8 mouse cellular contexts compared by ENCODE assay signal in the genomic region with DNA sequence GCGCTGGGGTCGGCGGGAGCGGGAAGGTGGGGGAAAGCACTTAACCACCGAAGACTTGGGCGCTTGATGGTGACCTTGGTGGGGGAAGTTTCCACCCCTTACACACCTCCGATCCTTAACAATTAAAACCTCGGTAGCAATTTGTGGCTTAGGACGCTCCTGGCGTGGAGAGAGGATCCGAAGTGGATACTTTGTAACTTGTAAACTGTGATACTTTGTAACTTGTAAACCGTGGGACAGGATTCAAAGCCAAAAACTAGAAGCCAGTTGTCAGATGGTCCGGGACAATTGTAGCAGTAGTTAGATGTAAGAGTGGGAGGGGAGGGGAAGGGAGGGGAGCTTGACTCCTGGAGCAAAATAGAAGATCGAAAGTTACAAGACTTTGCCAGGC. TPM values are rescaled to one million over a fixed set of nuclear protein-coding genes. Genes with fewer than 3 reads are reported as not detected.
DNase-seq lines count a peak whose midpoint lies in the region; ATAC-seq and TF ChIP-seq lines count a peak whose summit lies in the region.

No protein-coding gene starts in this region.

- peak overlapping the region; percentile 96 for H3K4me3 ChIP-seq in heart, embryonic 11.5 days (ENCODE audit: low read depth, low read length)
- H3K4me3 ChIP-seq in CH12.LX (replicated peaks in 1 of 3; ENCODE audit: low read depth in 2 of 3, low read length in 2 of 3, poor library complexity in 1 of 3): peak overlapping the region; percentile 87 to 97 (median 92)
- peak overlapping the region; percentile 89 for H3K4me3 ChIP-seq in forebrain, embryonic 12.5 days (replicated peaks)
- H3K4me3 ChIP-seq in liver, embryonic 13.5 days (replicated peaks): peak overlapping the region; percentile 90

- ATAC-seq in heart, embryonic 11.5 days (replicated peaks; ENCODE audit: insufficient number of reproducible peaks, low FRiP score, low TSS enrichment): no peak
- no peak for ATAC-seq in forebrain, embryonic 12.5 days (ENCODE audit: low FRiP score)
- ATAC-seq in liver, embryonic 13.5 days (ENCODE audit: low read depth): no peak

- no peak for TF ChIP-seq CTCF in CH12.LX (conservative IDR thresholded peaks at IDR 0.05 in 1 of 2, IDR thresholded peaks at IDR 0.05 in 1 of 2; ENCODE audit: low read depth in 2 of 2, low read length in 2 of 2)

- no peak for DNase-seq in heart, adult 18-20 months
- DNase-seq in CH12.LX (ENCODE audit: extremely low read depth): no peak
- DNase-seq in liver, embryonic 13.5 days: no peak
- no peak for DNase-seq in right cerebral cortex, postnatal 25 days
- DNase-seq in adrenal gland, adult 8-10 months: no peak
- no peak for DNase-seq in cerebellum, adult 11 months

- peak overlapping the region; percentile 97 for H3K27ac ChIP-seq in heart, embryonic 11.5 days (ENCODE audit: low read depth, low read length)
- H3K27ac ChIP-seq in CH12.LX (ENCODE audit: insufficient read depth, low read depth): no peak overlapping the region
- H3K27ac ChIP-seq in forebrain, embryonic 12.5 days: peak overlapping the region; percentile 97
- H3K27ac ChIP-seq in liver, embryonic 13.5 days: peak overlapping the region; percentile 99

- no peaks in the 10 kb centered on the region for H3K9me3 ChIP-seq in heart, embryonic 11.5 days (replicated peaks; ENCODE audit: control insufficient read depth, low read length)
- H3K9me3 ChIP-seq in CH12.LX (replicated peaks; ENCODE audit: low read length): peaks cover 7% of the 10 kb centered on the region
- H3K9me3 ChIP-seq in forebrain, embryonic 12.5 days: no peaks in the 10 kb centered on the region
- H3K9me3 ChIP-seq in liver, embryonic 13.5 days (replicated peaks): no peaks in the 10 kb centered on the region

- no peak for TF ChIP-seq RAD21 in CH12.LX (IDR thresholded peaks at IDR 0.05; ENCODE audit: low read depth, low read length)

- in situ Hi-C loops in CH12.LX (cut with MboI; ENCODE audit: low pct_ligation_motif_present, low pct_unique_long_range_greater_than_20kb, low sequenced_read_pairs): no loop called here

- H3K27me3 ChIP-seq in heart, embryonic 11.5 days (ENCODE audit: control insufficient read depth, insufficient read depth, low read length): no peaks in the 10 kb centered on the region
- no peaks in the 10 kb centered on the region for H3K27me3 ChIP-seq in CH12.LX (replicated peaks)
- H3K27me3 ChIP-seq in forebrain, embryonic 12.5 days: no peaks in the 10 kb centered on the region
- no peaks in the 10 kb centered on the region for H3K27me3 ChIP-seq in liver, embryonic 13.5 days

- H3K9ac ChIP-seq in heart, embryonic 11.5 days (ENCODE audit: low read depth, low read length): peak overlapping the region; percentile 79
- H3K9ac ChIP-seq in CH12.LX (ENCODE audit: insufficient read depth, low read depth): peak overlapping the region; percentile 89
- H3K9ac ChIP-seq in forebrain, embryonic 12.5 days: peak overlapping the region; percentile 85
- H3K9ac ChIP-seq in liver, embryonic 13.5 days: peak overlapping the region; percentile 91

- H3K4me1 ChIP-seq in heart, embryonic 11.5 days (ENCODE audit: control insufficient read depth, insufficient read depth, low read length): peaks cover 7% of the 10 kb centered on the region
- H3K4me1 ChIP-seq in CH12.LX (ENCODE audit: control insufficient read depth in 1 of 2, insufficient read depth in 2 of 2): peaks cover 0 to 20% of the 10 kb centered on the region in 2 experiments; a peak in 2 of 4 replicates
- H3K4me1 ChIP-seq in forebrain, embryonic 12.5 days: peaks cover 22% of the 10 kb centered on the region
- peaks cover 60% of the 10 kb centered on the region for H3K4me1 ChIP-seq in liver, embryonic 13.5 days (replicated peaks)

- 6% methylated on average over 14 of the region's 14 CpGs for WGBS in heart, embryonic 11.5 days (ENCODE audit: insufficient replicate concordance)
- WGBS in forebrain, embryonic 12.5 days: 9% methylated on average over 14 of the region's 14 CpGs
- WGBS in liver, embryonic 13.5 days (ENCODE audit: insufficient replicate concordance): 2% methylated on average over 14 of the region's 14 CpGs

- H3K4me2 ChIP-seq in heart, embryonic 11.5 days: peak overlapping the region; percentile 92
- peak overlapping the region; percentile 76 for H3K4me2 ChIP-seq in CH12.LX (ENCODE audit: insufficient read depth, low read depth, poor library complexity, severe bottlenecking)
- H3K4me2 ChIP-seq in forebrain, embryonic 12.5 days: peak overlapping the region; percentile 87
- peak overlapping the region; percentile 85 for H3K4me2 ChIP-seq in liver, embryonic 13.5 days

- no peak for TF ChIP-seq EP300 in CH12.LX (IDR thresholded peaks at IDR 0.05; ENCODE audit: low read length)

- TF ChIP-seq POLR2A in CH12.LX (IDR thresholded peaks at IDR 0.05; ENCODE audit: low read depth, low read length): no peak

- H3K36me3 ChIP-seq in heart, embryonic 11.5 days (ENCODE audit: control insufficient read depth, insufficient read depth, low read length): peaks cover 28% of the 10 kb centered on the region
- H3K36me3 ChIP-seq in CH12.LX (replicated peaks in 1 of 2; ENCODE audit: control insufficient read depth in 1 of 2, insufficient read depth in 1 of 2, low read length in 1 of 2): peaks cover 24 to 42% of the 10 kb centered on the region in 2 experiments
- H3K36me3 ChIP-seq in forebrain, embryonic 12.5 days (replicated peaks): peaks cover 35% of the 10 kb centered on the region
- peaks cover 35% of the 10 kb centered on the region for H3K36me3 ChIP-seq in liver, embryonic 13.5 days

- peaks cover 24% of the 10 kb centered on the region for H3K79me2 ChIP-seq in CH12.LX (replicated peaks; ENCODE audit: control insufficient read depth, extremely low read depth, insufficient read depth, poor library complexity, severe bottlenecking)

- dilution Hi-C loops in CH12.LX (cut with MboI; ENCODE audit: extremely low pct_ligation_motif_present, extremely low pct_unique_long_range_greater_than_20kb, low sequenced_read_pairs): no loop called here

TF ChIP-seq in CH12.LX, 34 proteins besides CTCF, POLR2A, EP300 and RAD21 (continues in another document):
- TF ChIP-seq MEF2A (IDR thresholded peaks at IDR 0.05; ENCODE audit: borderline replicate concordance, low read depth, low read length): no peak
- no peak for TF ChIP-seq SMC3 (IDR thresholded peaks at IDR 0.05; ENCODE audit: low read depth, low read length)
- no peak for TF ChIP-seq BHLHE40 (IDR thresholded peaks at IDR 0.05; ENCODE audit: low read depth, low read length)
- no peak for TF ChIP-seq MAZ (IDR thresholded peaks at IDR 0.05; ENCODE audit: low read depth, low read length)
- no peak for TF ChIP-seq RCOR1 (conservative IDR thresholded peaks at IDR 0.05; ENCODE audit: low read depth, low read length)

RNA-seq across cellular contexts. Expression of gene Usp4, which starts 0.6 kb away (rescaled TPM):
- polyA plus RNA-seq in heart, embryonic 11.5 days (2014; fragmentation: Nextera tagmentation; extraction: Ambion mirVana): 100.0 and 113 TPM in 2 replicates
- 10 to 100 TPM; 74.3 to 79.6 TPM for total RNA-seq in heart, adult 18-20 months (2021)
- total RNA-seq in CH12.LX (2012; rRNA removed) (72.8 and 74.6 TPM in 2 replicates), CH12.LX (2014; rRNA removed) (50.6 and 52.1 TPM in 2 replicates)
- 86.3 and 93.5 TPM in 2 replicates for polyA plus RNA-seq in CH12.LX (2012; ENCODE audit: insufficient read length, low read depth)
- 137 and 144 TPM in 2 replicates for polyA plus RNA-seq in forebrain, embryonic 12.5 days (2016; fragmentation: Nextera tagmentation; extraction: Ambion mirVana)
- polyA plus RNA-seq in liver, embryonic 13.5 days (2015; fragmentation: Nextera tagmentation; extraction: Ambion mirVana): 67.0 and 71.0 TPM in 2 replicates
- 100 to 1,000 TPM; 124 to 152 (median 132) TPM for total RNA-seq in adrenal gland, adult 8-10 months (2022)

RNA-seq across cellular contexts. Expression of gene Gpx1, which starts 9.6 kb away (rescaled TPM):
- polyA plus RNA-seq in heart, embryonic 11.5 days (2014; fragmentation: Nextera tagmentation; extraction: Ambion mirVana): 1,289 and 1,462 TPM in 2 replicates
- 100 to 1,000 TPM in 1 of 2 experiments, 10 to 100 TPM in 1; 86.8 to 111 TPM for total RNA-seq in heart, adult 18-20 months (2021)
- total RNA-seq in CH12.LX (2012; rRNA removed) (506 and 595 TPM in 2 replicates), CH12.LX (2014; rRNA removed) (750 and 883 TPM in 2 replicates)
- 694 and 813 TPM in 2 replicates for polyA plus RNA-seq in CH12.LX (2012; ENCODE audit: insufficient read length, low read depth)
- 574 and 659 TPM in 2 replicates for polyA plus RNA-seq in forebrain, embryonic 12.5 days (2016; fragmentation: Nextera tagmentation; extraction: Ambion mirVana)
- polyA plus RNA-seq in liver, embryonic 13.5 days (2015; fragmentation: Nextera tagmentation; extraction: Ambion mirVana): 6,829 and 6,884 TPM in 2 replicates
- 100 to 1,000 TPM; 524 to 812 (median 629) TPM for total RNA-seq in adrenal gland, adult 8-10 months (2022)

RNA-seq across cellular contexts. Expression of gene Tcta, which starts 42.3 kb away (rescaled TPM):
- 28.5 and 34.7 TPM in 2 replicates for polyA plus RNA-seq in heart, embryonic 11.5 days (2014; fragmentation: Nextera tagmentation; extraction: Ambion mirVana)
- total RNA-seq in heart, adult 18-20 months (2021): 10 to 100 TPM; 67.6 to 76.8 TPM
- total RNA-seq in CH12.LX (2012; rRNA removed) (5.0 and 8.7 TPM in 2 replicates), CH12.LX (2014; rRNA removed) (7.3 and 7.4 TPM in 2 replicates)
- polyA plus RNA-seq in CH12.LX (2012; ENCODE audit: insufficient read length, low read depth): 3.0 and 5.0 TPM in 2 replicates
- polyA plus RNA-seq in forebrain, embryonic 12.5 days (2016; fragmentation: Nextera tagmentation; extraction: Ambion mirVana): 30.5 and 30.7 TPM in 2 replicates
- polyA plus RNA-seq in liver, embryonic 13.5 days (2015; fragmentation: Nextera tagmentation; extraction: Ambion mirVana): 12.7 TPM in 2 replicates
- 10 to 100 TPM; 56.0 to 68.0 (median 62.2) TPM for total RNA-seq in adrenal gland, adult 8-10 months (2022)

RNA-seq across cellular contexts. Expression of gene Rhoa, which starts 42.4 kb away (rescaled TPM):
- 252 and 277 TPM in 2 replicates for polyA plus RNA-seq in heart, embryonic 11.5 days (2014; fragmentation: Nextera tagmentation; extraction: Ambion mirVana)
- total RNA-seq in heart, adult 18-20 months (2021): 100 to 1,000 TPM; 229 to 232 TPM
- total RNA-seq in CH12.LX (2012; rRNA removed) (84.0 and 96.9 TPM in 2 replicates), CH12.LX (2014; rRNA removed) (231 and 243 TPM in 2 replicates)
- polyA plus RNA-seq in CH12.LX (2012; ENCODE audit: insufficient read length, low read depth): 308 TPM in 2 replicates
- polyA plus RNA-seq in forebrain, embryonic 12.5 days (2016; fragmentation: Nextera tagmentation; extraction: Ambion mirVana): 331 and 341 TPM in 2 replicates
- 235 and 296 TPM in 2 replicates for polyA plus RNA-seq in liver, embryonic 13.5 days (2015; fragmentation: Nextera tagmentation; extraction: Ambion mirVana)
- 100 to 1,000 TPM; 307 to 342 (median 321) TPM for total RNA-seq in adrenal gland, adult 8-10 months (2022)

RNA-seq across cellular contexts. Expression of gene 1700102P08Rik, which starts 44.3 kb away (rescaled TPM):
- polyA plus RNA-seq in heart, embryonic 11.5 days (2014; fragmentation: Nextera tagmentation; extraction: Ambion mirVana): 0.46 and 0.66 TPM in 2 replicates
- total RNA-seq in heart, adult 18-20 months (2021): 1 to 10 TPM in 1 of 2 experiments, under 1 TPM in 1; 0.97 to 1.2 TPM
- 0.21 TPM in 2 replicates for total RNA-seq in CH12.LX (2012; rRNA removed)
- 0.59 TPM in 1 of 2 replicates, not detected in the other for total RNA-seq in CH12.LX (2014; rRNA removed)
- polyA plus RNA-seq in CH12.LX (2012; ENCODE audit: insufficient read length, low read depth): 0.26 TPM in 1 of 2 replicates, not detected in the other
- 1.8 and 1.9 TPM in 2 replicates for polyA plus RNA-seq in forebrain, embryonic 12.5 days (2016; fragmentation: Nextera tagmentation; extraction: Ambion mirVana)
- polyA plus RNA-seq in liver, embryonic 13.5 days (2015; fragmentation: Nextera tagmentation; extraction: Ambion mirVana): 0.47 and 0.68 TPM in 2 replicates
- 1 to 10 TPM in 3 of 4 experiments, under 1 TPM in 1; 0.96 to 1.6 (median 1.3) TPM for total RNA-seq in adrenal gland, adult 8-10 months (2022)
